Mouse (Mus musculus): ENCODE measurements around the gene Lrrk1. TPM values are rescaled to one million over a fixed set of nuclear protein-coding genes. Genes with fewer than 3 reads are reported as not detected.

Lrrk1 gene
- polyA plus RNA-seq (2015; fragmentation: Illumina TruSeq; extraction: RNeasy Lipid Tissue Mini Kit (QIAGEN cat#74804); ENCODE audit: insufficient read depth, low replicate concordance): 25.2 TPM

DNA sequence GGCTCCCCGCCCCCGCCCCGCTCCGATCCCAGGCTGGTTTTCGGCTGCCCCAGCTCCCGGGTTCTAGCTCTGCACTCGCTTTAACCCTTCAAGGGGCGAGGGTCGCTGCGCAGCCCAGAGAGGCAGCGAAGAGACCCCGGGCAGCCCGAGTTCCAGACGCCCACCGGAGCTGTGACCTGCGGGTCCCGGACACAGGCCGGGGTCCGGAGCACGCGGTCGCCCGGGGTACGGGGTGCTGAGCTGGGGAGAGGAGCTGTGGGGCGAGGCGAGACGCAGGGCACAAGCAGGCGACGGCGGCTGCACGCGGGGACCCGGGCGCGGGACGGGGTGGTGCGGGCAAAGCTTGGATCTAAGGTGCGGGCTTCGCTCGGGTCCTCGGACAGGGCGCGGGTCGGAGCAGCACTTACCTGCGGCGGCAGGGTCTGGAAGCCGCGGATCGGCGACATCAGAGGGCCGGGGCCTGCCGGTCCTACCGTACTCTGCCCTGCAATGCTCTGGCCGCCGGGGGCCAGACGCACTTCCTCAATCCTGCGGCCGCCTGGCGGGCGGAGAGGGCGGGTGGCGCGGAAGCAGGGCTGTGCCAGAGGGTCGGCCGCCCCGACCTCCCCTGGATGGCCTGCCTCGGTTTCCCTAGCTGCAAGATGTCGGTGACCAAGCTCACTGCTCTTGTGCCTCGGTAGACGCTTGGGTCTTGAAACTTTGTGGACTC lies at the start of gene Lrrk1:
Gene Lrrk1 (minus strand): TSS at position 538 of the 709 bp plus-strand sequence.

GRCm38 (mm10) chr7:66427437-66428161 lies 39.4 kb upstream of the Lrrk1 start, which contains the start of gene Aldh1a3:
Gene Aldh1a3 (minus strand): TSS chr7:66427517.

GRCm38 (mm10) chr7:66365904-66366303 lies 22.2 kb downstream of the Lrrk1 start, which contains the start of gene Gm10974:
Gene Gm10974 (plus strand): TSS chr7:66365905.

Other genes with a start within 250 kb of the Lrrk1 start
- gene Gm10974, start 22.4 kb downstream of the Lrrk1 start, polyA plus RNA-seq (2015; fragmentation: Illumina TruSeq; extraction: RNeasy Lipid Tissue Mini Kit (QIAGEN cat#74804); ENCODE audit: insufficient read depth, low replicate concordance): not detected
- gene Aldh1a3, start 39.2 kb upstream of the Lrrk1 start, polyA plus RNA-seq (2015; fragmentation: Illumina TruSeq; extraction: RNeasy Lipid Tissue Mini Kit (QIAGEN cat#74804); ENCODE audit: insufficient read depth, low replicate concordance): 3.4 TPM

Data from spleen, adult 10 weeks (tissue).